Mouse (Mus musculus): ENCODE measurements around the gene Srpr. TPM values are rescaled to one million over a fixed set of nuclear protein-coding genes. Genes with fewer than 3 reads are reported as not detected.

The Srpr gene
- total RNA-seq, 1 experiment from 2014 or later, result 82.3 TPM

DNA sequence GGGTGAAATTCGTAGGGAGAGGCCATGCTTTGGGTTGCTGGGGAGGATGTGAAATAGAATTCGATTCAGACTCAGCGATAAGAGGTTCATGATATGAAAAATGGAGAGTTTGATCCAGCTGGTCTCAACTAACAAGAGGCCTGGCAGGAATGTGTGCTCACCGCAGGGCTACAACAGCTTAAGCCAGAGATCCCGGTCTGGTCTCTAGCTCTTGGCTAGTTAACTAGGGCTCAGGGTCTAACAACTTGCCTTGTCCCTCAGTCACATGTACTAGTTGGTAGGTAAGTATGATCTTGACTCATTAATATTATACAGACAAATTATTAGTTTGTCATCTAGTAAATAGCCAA is 82.9 kb downstream of the Srpr start:
- ATAC-seq (replicated peaks in 1 of 2; ENCODE audit: insufficient read depth in 1 of 2, low FRiP score in 2 of 2, low TSS enrichment in 1 of 2, low read depth in 1 of 2, poor library complexity in 2 of 2, severe bottlenecking in 2 of 2), result no peak

GRCm38 (mm10) chr9:35283415-35284069 is 83.6 kb downstream of the Srpr start:
- ATAC-seq (replicated peaks in 1 of 2; ENCODE audit: insufficient read depth in 1 of 2, low FRiP score in 2 of 2, low TSS enrichment in 1 of 2, low read depth in 1 of 2, poor library complexity in 2 of 2, severe bottlenecking in 2 of 2), result no peak

GRCm38 (mm10) chr9:35284351-35284750 is 84.4 kb downstream of the Srpr start:
- ATAC-seq (replicated peaks in 1 of 2; ENCODE audit: insufficient read depth in 1 of 2, low FRiP score in 2 of 2, low TSS enrichment in 1 of 2, low read depth in 1 of 2, poor library complexity in 2 of 2, severe bottlenecking in 2 of 2), result no peak

GRCm38 (mm10) chr9:35286351-35286750 is 86.4 kb downstream of the Srpr start:
- ATAC-seq (replicated peaks in 1 of 2; ENCODE audit: insufficient read depth in 1 of 2, low FRiP score in 2 of 2, low TSS enrichment in 1 of 2, low read depth in 1 of 2, poor library complexity in 2 of 2, severe bottlenecking in 2 of 2), result no peak

DNA sequence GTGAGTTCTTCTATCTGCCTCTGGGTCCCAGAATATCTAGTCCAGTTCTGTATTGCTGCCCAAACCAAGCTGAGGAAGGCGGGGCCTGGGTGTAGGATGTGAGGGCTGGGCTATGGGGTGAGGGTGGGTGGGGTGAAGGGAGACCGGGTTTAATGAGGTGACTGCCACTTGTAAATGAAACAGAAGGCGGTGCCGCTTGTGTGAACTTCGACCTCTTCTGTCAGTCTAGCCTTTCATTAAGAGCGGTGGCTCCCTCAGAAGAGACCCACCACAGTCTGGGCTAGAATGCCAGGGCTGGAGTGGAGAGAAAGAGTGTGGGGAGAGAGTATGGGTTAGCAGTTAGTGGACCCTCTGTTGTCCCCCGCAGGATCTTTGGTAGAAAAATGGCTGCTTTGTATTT is 90.0 kb downstream of the Srpr start:
- no peak for ATAC-seq (replicated peaks in 1 of 2; ENCODE audit: insufficient read depth in 1 of 2, low FRiP score in 2 of 2, low TSS enrichment in 1 of 2, low read depth in 1 of 2, poor library complexity in 2 of 2, severe bottlenecking in 2 of 2)

- ATAC-seq (replicated peaks in 1 of 2; ENCODE audit: insufficient read depth in 1 of 2, low FRiP score in 2 of 2, low TSS enrichment in 1 of 2, low read depth in 1 of 2, poor library complexity in 2 of 2, severe bottlenecking in 2 of 2), result no peak
These were observed 90.4 kb downstream of the Srpr start for GRCm38 (mm10) chr9:35290417-35290816.

GRCm38 (mm10) chr9:35290916-35291315 is 90.9 kb downstream of the Srpr start:
- no peak for ATAC-seq (replicated peaks in 1 of 2; ENCODE audit: insufficient read depth in 1 of 2, low FRiP score in 2 of 2, low TSS enrichment in 1 of 2, low read depth in 1 of 2, poor library complexity in 2 of 2, severe bottlenecking in 2 of 2)

GRCm38 (mm10) chr9:35293465-35293864 is 93.5 kb downstream of the Srpr start:
- no peak for ATAC-seq (replicated peaks in 1 of 2; ENCODE audit: insufficient read depth in 1 of 2, low FRiP score in 2 of 2, low TSS enrichment in 1 of 2, low read depth in 1 of 2, poor library complexity in 2 of 2, severe bottlenecking in 2 of 2)

Other genes with a start within 250 kb of the Srpr start
- gene St3gal4, start 80.9 kb upstream of the Srpr start, total RNA-seq (2017), result 27.1 and 36.1 TPM in 2 replicates
- 48.6 and 56.6 TPM in 2 replicates for gene Dcps, start 24.1 kb upstream of the Srpr start, total RNA-seq (2017)
- 4.1 and 18.9 TPM in 2 replicates for gene Tirap, start 116 bp downstream of the Srpr start, total RNA-seq (2017)
- gene Foxred1, start 10.9 kb downstream of the Srpr start, total RNA-seq (2017), result 35.9 and 38.5 TPM in 2 replicates
- 6.1 and 9.9 TPM in 2 replicates for gene Fam118b, start 67.6 kb downstream of the Srpr start, total RNA-seq (2017)
- 16.8 and 23.5 TPM in 2 replicates for gene Rpusd4, start 67.7 kb downstream of the Srpr start, total RNA-seq (2017)
- gene Cdon, start 221.0 kb downstream of the Srpr start, total RNA-seq (2017), result 0.94 and 2.0 TPM in 2 replicates